Mouse (Mus musculus) mouse embryonic stem cell (cell line): ENCODE measurements at regions not wholly inside any gene's neighbourhood (a gene's known extent, or its start where the extent isn't known, plus 50 kb on each side); places are given as distances from the start of the nearest gene placed in this dataset.

Experiments
- in situ Hi-C, 2 experiments: fragments of 300-500 bp; cut with MboI; formaldehyde crosslinking; loops; 1 replicate in 1 of 2; 3 replicates in 1 of 2; pipeline ENCODE4 v1.14.3; 2019 to 2020; ENCODE audit warnings: low sequenced_read_pairs in 2 of 2, low pct_unique_long_range_greater_than_20kb in 1 of 2, mixed read lengths in 1 of 2; ENCODE audit not compliant: unreplicated experiment in 1 of 2

GRCm38 (mm10) chr17:10086558-10086957 lies 233.1 kb downstream of the Qk start:
- in situ Hi-C loops, result no loop called here

GRCm38 (mm10) chr17:10086132-10086531 lies 233.5 kb downstream of the Qk start:
- in situ Hi-C loops, result no loop called here

- in situ Hi-C loops, result no loop called here
Observed at GRCm38 (mm10) chr17:10081721-10082120, 237.9 kb downstream of the Qk start.

- in situ Hi-C loops, result no loop called here
Observed at GRCm38 (mm10) chr17:10079853-10080650, 239.6 kb downstream of the Qk start.

- in situ Hi-C loops, result no loop called here
Observed at GRCm38 (mm10) chr17:10078536-10079319, 240.9 kb downstream of the Qk start.

- in situ Hi-C loops, result no loop called here
Observed at GRCm38 (mm10) chr17:10073301-10073700, 246.4 kb downstream of the Qk start.

GRCm38 (mm10) chr17:10069251-10069650 lies 250.4 kb downstream of the Qk start:
- in situ Hi-C loops, result no loop called here

GRCm38 (mm10) chr17:10065131-10065530 lies 254.5 kb downstream of the Qk start:
- in situ Hi-C loops, result no loop called here

- in situ Hi-C loops, result no loop called here
Observed at GRCm38 (mm10) chr17:10062546-10063100, 257.0 kb downstream of the Qk start.

- in situ Hi-C loops, result no loop called here
Observed at GRCm38 (mm10) chr17:10057736-10058135, 261.9 kb downstream of the Qk start.

- in situ Hi-C loops, result no loop called here
Observed at GRCm38 (mm10) chr17:10056096-10056495, 263.6 kb downstream of the Qk start.

- in situ Hi-C loops, result no loop called here
Observed at GRCm38 (mm10) chr17:10054375-10054774, 265.3 kb downstream of the Qk start.

GRCm38 (mm10) chr17:10044336-10044735 lies 275.3 kb downstream of the Qk start:
- in situ Hi-C loops, result no loop called here

GRCm38 (mm10) chr17:10042042-10042652 lies 277.5 kb downstream of the Qk start:
- in situ Hi-C loops, result no loop called here

GRCm38 (mm10) chr17:10040951-10041359 lies 278.7 kb downstream of the Qk start:
- in situ Hi-C loops, result no loop called here

- in situ Hi-C loops, result no loop called here
Observed at GRCm38 (mm10) chr17:10040375-10040774, 279.3 kb downstream of the Qk start.

- in situ Hi-C loops, result no loop called here
Observed at GRCm38 (mm10) chr17:10037799-10038445, 281.7 kb downstream of the Qk start.

GRCm38 (mm10) chr17:10033510-10033909 lies 286.1 kb downstream of the Qk start:
- in situ Hi-C loops, result no loop called here

- in situ Hi-C loops, result no loop called here
Observed at GRCm38 (mm10) chr17:10031033-10031432, 288.6 kb downstream of the Qk start.
